Mouse (Mus musculus): ENCODE measurements around the gene Gusb. TPM values are rescaled to one million over a fixed set of nuclear protein-coding genes. Genes with fewer than 3 reads are reported as not detected.
"Not testable (repeated sequence)": the region's sequence is repeated elsewhere in the genome, so short reads cannot be mapped to it uniquely, and the experiment has no call there.

Gusb gene
- polyA plus RNA-seq, 1 experiment = 19.3 TPM

GRCm38 (mm10) chr5:130046100-130046499 lies 43.3 kb upstream of the Gusb start:
- WGBS = 91% methylated on average over 7 of the region's 7 CpGs
- DNase-seq = no peak
- no peak overlapping the region for H3K27ac ChIP-seq (ENCODE audit: insufficient read depth, low read length)
- TF ChIP-seq CTCF (IDR thresholded peaks at IDR 0.05; ENCODE audit: borderline replicate concordance, insufficient read depth, low read depth, low read length) (no peak), POLR2A (IDR thresholded peaks at IDR 0.05; ENCODE audit: borderline replicate concordance, insufficient read depth, low read length) (no peak)
- no peak overlapping the region for H3K4me3 ChIP-seq (replicated peaks; ENCODE audit: insufficient read depth, low read depth, low read length)
- H3K27me3 ChIP-seq (ENCODE audit: control insufficient read depth, insufficient read depth, low read length) = no peaks in the 10 kb centered on the region
- H3K4me1 ChIP-seq (ENCODE audit: control insufficient read depth, insufficient read depth, low read length) = peaks cover 24% of the 10 kb centered on the region

- TF ChIP-seq CTCF (IDR thresholded peaks at IDR 0.05; ENCODE audit: borderline replicate concordance, insufficient read depth, low read depth, low read length) (peak; percentile 90), POLR2A (IDR thresholded peaks at IDR 0.05; ENCODE audit: borderline replicate concordance, insufficient read depth, low read length) (no peak)
- peak overlapping the region; percentile 51; the same call in 1 of the 2 replicates for H3K27ac ChIP-seq (ENCODE audit: insufficient read depth, low read length)
- WGBS = 29% methylated on average over 7 of the region's 7 CpGs
- H3K4me1 ChIP-seq (ENCODE audit: control insufficient read depth, insufficient read depth, low read length) = peaks cover 14% of the 10 kb centered on the region
- H3K27me3 ChIP-seq (ENCODE audit: control insufficient read depth, insufficient read depth, low read length) = no peaks in the 10 kb centered on the region
- H3K4me3 ChIP-seq (replicated peaks; ENCODE audit: insufficient read depth, low read depth, low read length) = no peak overlapping the region
- peak; percentile 77 to 85 for DNase-seq
Measured at GRCm38 (mm10) chr5:130044201-130044695, 41.4 kb upstream of the Gusb start.

- no peaks in the 10 kb centered on the region for H3K27me3 ChIP-seq (ENCODE audit: control insufficient read depth, insufficient read depth, low read length)
- H3K4me1 ChIP-seq (ENCODE audit: control insufficient read depth, insufficient read depth, low read length) = peaks cover 14% of the 10 kb centered on the region
- TF ChIP-seq CTCF (IDR thresholded peaks at IDR 0.05; ENCODE audit: borderline replicate concordance, insufficient read depth, low read depth, low read length) (no peak), POLR2A (IDR thresholded peaks at IDR 0.05; ENCODE audit: borderline replicate concordance, insufficient read depth, low read length) (no peak)
- WGBS = 43% methylated on average over 3 of the region's 3 CpGs
- H3K27ac ChIP-seq (ENCODE audit: insufficient read depth, low read length) = peak overlapping the region; percentile 51; the same call in 1 of the 2 replicates
- DNase-seq = peak in 1 of 2 experiments; percentile 36
- no peak overlapping the region for H3K4me3 ChIP-seq (replicated peaks; ENCODE audit: insufficient read depth, low read depth, low read length)
Measured at GRCm38 (mm10) chr5:130043741-130044140, 40.9 kb upstream of the Gusb start.

GRCm38 (mm10) chr5:130041262-130041661 lies 38.4 kb upstream of the Gusb start:
- H3K4me1 ChIP-seq (ENCODE audit: control insufficient read depth, insufficient read depth, low read length) = peaks cover 14% of the 10 kb centered on the region
- no peak overlapping the region for H3K4me3 ChIP-seq (replicated peaks; ENCODE audit: insufficient read depth, low read depth, low read length)
- no peaks in the 10 kb centered on the region for H3K27me3 ChIP-seq (ENCODE audit: control insufficient read depth, insufficient read depth, low read length)
- DNase-seq = no peak
- TF ChIP-seq CTCF (IDR thresholded peaks at IDR 0.05; ENCODE audit: borderline replicate concordance, insufficient read depth, low read depth, low read length) (no peak), POLR2A (IDR thresholded peaks at IDR 0.05; ENCODE audit: borderline replicate concordance, insufficient read depth, low read length) (no peak)
- no peak overlapping the region for H3K27ac ChIP-seq (ENCODE audit: insufficient read depth, low read length)
- 83% methylated on average over 4 of the region's 4 CpGs for WGBS

- no peaks in the 10 kb centered on the region for H3K27me3 ChIP-seq (ENCODE audit: control insufficient read depth, insufficient read depth, low read length)
- no peak for TF ChIP-seq POLR2A (IDR thresholded peaks at IDR 0.05; ENCODE audit: borderline replicate concordance, insufficient read depth, low read length)
- TF ChIP-seq CTCF (IDR thresholded peaks at IDR 0.05; ENCODE audit: borderline replicate concordance, insufficient read depth, low read depth, low read length) = no peak
- WGBS = 86% methylated on average over 4 of the region's 4 CpGs
Measured at GRCm38 (mm10) chr5:130040797-130041196, 37.9 kb upstream of the Gusb start.

GRCm38 (mm10) chr5:130037752-130038455 lies 35.1 kb upstream of the Gusb start:
- Histone ChIP-seq H3K27me3 (ENCODE audit: control insufficient read depth, insufficient read depth, low read length) (no peaks in the 10 kb centered on the region), H3K4me3 (replicated peaks; ENCODE audit: insufficient read depth, low read depth, low read length) (no peak overlapping the region), H3K4me1 (ENCODE audit: control insufficient read depth, insufficient read depth, low read length) (no peaks in the 10 kb centered on the region), H3K27ac (ENCODE audit: insufficient read depth, low read length) (no peak overlapping the region)
- peak; percentile 62 to 64 for DNase-seq
- TF ChIP-seq CTCF (IDR thresholded peaks at IDR 0.05; ENCODE audit: borderline replicate concordance, insufficient read depth, low read depth, low read length) (peak; percentile 74), POLR2A (IDR thresholded peaks at IDR 0.05; ENCODE audit: borderline replicate concordance, insufficient read depth, low read length) (no peak)
- WGBS = 60% methylated on average over 19 of the region's 19 CpGs

More at GRCm38 (mm10) chr5:130040797-130041196, 37.9 kb upstream of the Gusb start:
- no peak for DNase-seq
- Histone ChIP-seq H3K4me1 (ENCODE audit: control insufficient read depth, insufficient read depth, low read length) (peaks cover 14% of the 10 kb centered on the region), H3K27ac (ENCODE audit: insufficient read depth, low read length) (no peak overlapping the region), H3K4me3 (replicated peaks; ENCODE audit: insufficient read depth, low read depth, low read length) (no peak overlapping the region)

- 70% methylated on average over 2 of the region's 2 CpGs for WGBS
- H3K27ac ChIP-seq (ENCODE audit: insufficient read depth, low read length) = not testable (repeated sequence)
Measured at GRCm38 (mm10) chr5:130036300-130036699, 33.5 kb upstream of the Gusb start.

GRCm38 (mm10) chr5:130033869-130034268 lies 31.0 kb upstream of the Gusb start:
- Histone ChIP-seq H3K27me3 (ENCODE audit: control insufficient read depth, insufficient read depth, low read length) (no peaks in the 10 kb centered on the region), H3K27ac (ENCODE audit: insufficient read depth, low read length) (no peak overlapping the region), H3K4me3 (replicated peaks; ENCODE audit: insufficient read depth, low read depth, low read length) (no peak overlapping the region), H3K4me1 (ENCODE audit: control insufficient read depth, insufficient read depth, low read length) (no peaks in the 10 kb centered on the region)
- TF ChIP-seq POLR2A (IDR thresholded peaks at IDR 0.05; ENCODE audit: borderline replicate concordance, insufficient read depth, low read length) = no peak
- TF ChIP-seq CTCF (IDR thresholded peaks at IDR 0.05; ENCODE audit: borderline replicate concordance, insufficient read depth, low read depth, low read length) = no peak
- 88% methylated on average over 2 of the region's 2 CpGs for WGBS
- no peak for DNase-seq

More at GRCm38 (mm10) chr5:130036300-130036699, 33.5 kb upstream of the Gusb start:
- not testable (repeated sequence) for H3K4me1 ChIP-seq (ENCODE audit: control insufficient read depth, insufficient read depth, low read length); H3K27me3 ChIP-seq (ENCODE audit: control insufficient read depth, insufficient read depth, low read length); DNase-seq; H3K4me3 ChIP-seq (replicated peaks; ENCODE audit: insufficient read depth, low read depth, low read length)

Measured in cerebellum, adult 2 months (tissue).